Mouse (Mus musculus) midbrain, embryonic 15.5 days (tissue): ENCODE measurements around the gene Etl4. TPM values are rescaled to one million over a fixed set of nuclear protein-coding genes. Genes with fewer than 3 reads are reported as not detected.
"Not testable (repeated sequence)": the region's sequence is repeated elsewhere in the genome, so short reads cannot be mapped to it uniquely, and the experiment has no call there.

ENCODE experiments used
- ATAC-seq: fragments of 200-750 bp; cut with Nextera tagmentation; replicated peaks from 2 replicates; pipeline ENCODE4 v1.8.0; 2017; ENCODE audit warnings: moderate TSS enrichment
- H3K27ac ChIP-seq: fragments of 300-500 bp; sonication (generic); 2 replicates; pipeline ENCODE4 v1.5.1; 2015; ENCODE audit warnings: mild to moderate bottlenecking, inconsistent platforms
- H3K27me3 ChIP-seq: fragments of 300-500 bp; sonication (generic); replicated peaks from 2 replicates; pipeline ENCODE4 v1.6.1; 2015; ENCODE audit warnings: inconsistent platforms
- H3K36me3 ChIP-seq: fragments of 300-500 bp; sonication (generic); replicated peaks from 2 replicates; pipeline ENCODE4 v1.6.1; 2015; ENCODE audit warnings: inconsistent platforms
- H3K4me1 ChIP-seq: fragments of 300-500 bp; sonication (generic); 2 replicates; pipeline ENCODE4 v1.6.1; 2015; ENCODE audit warnings: inconsistent platforms
- H3K4me2 ChIP-seq: fragments of 300-500 bp; sonication (generic); 2 replicates; pipeline ENCODE4 v1.6.1; 2015; ENCODE audit warnings: inconsistent platforms, mild to moderate bottlenecking, moderate library complexity
- H3K4me3 ChIP-seq: fragments of 300-500 bp; sonication (generic); 2 replicates; pipeline ENCODE4 v1.5.1; 2015; ENCODE audit warnings: mild to moderate bottlenecking, inconsistent platforms
- H3K9ac ChIP-seq: fragments of 300-500 bp; sonication (generic); 2 replicates; pipeline ENCODE4 v1.6.1; 2015; ENCODE audit warnings: mild to moderate bottlenecking, inconsistent platforms
- H3K9me3 ChIP-seq: fragments of 300-500 bp; sonication (generic); 2 replicates; pipeline ENCODE4 v1.6.1; 2016; ENCODE audit warnings: inconsistent platforms
- WGBS: fragments of 180-500 bp; shearing (Covaris S2); methylation state at CpG from one replicate; pipeline ENCODE4 v1.1.7; 2015; ENCODE audit warnings: mixed read lengths; 5-methylcytosine and 5-hydroxymethylcytosine counted together
- polyA plus RNA-seq: library from polyadenylated mRNA; unstranded; fragments of >200 nt; fragmentation: Nextera tagmentation; extraction: Ambion mirVana; gene quantifications from 2 replicates; pipeline ENCODE4 v1.2.1, GENCODE M21; 2015

The Etl4 gene
- polyA plus RNA-seq, 1 experiment from 2014 or later, result 3.1 TPM

DNA sequence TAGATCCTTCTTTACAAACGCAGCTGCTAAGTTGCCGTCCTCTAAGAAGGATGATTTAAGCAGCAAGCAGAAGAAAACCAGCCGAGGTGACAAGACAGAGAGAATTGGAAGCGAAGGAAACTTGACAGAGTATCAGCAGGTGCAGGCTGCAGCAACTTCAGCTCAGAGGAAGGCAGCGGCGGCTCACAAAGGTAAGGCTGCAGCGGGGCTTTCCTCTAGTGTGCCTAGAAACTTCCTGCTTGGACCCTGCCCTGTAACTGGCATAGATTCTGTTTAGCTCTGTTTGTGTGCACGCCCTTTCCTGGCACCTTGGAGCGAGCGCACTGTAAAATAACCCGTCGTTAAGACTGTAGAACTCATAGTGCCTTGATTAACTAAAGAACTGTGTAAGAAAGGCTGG is 430.3 kb downstream of the Etl4 start:
- no peaks in the 10 kb centered on the region for H3K27me3 ChIP-seq
- no peaks in the 10 kb centered on the region for H3K36me3 ChIP-seq
- peak overlapping the region; percentile 25 for H3K4me3 ChIP-seq
- no peak overlapping the region for H3K27ac ChIP-seq
- no peaks in the 10 kb centered on the region for H3K9me3 ChIP-seq
- peak overlapping the region; percentile 45 for H3K4me2 ChIP-seq
- peaks cover 6% of the 10 kb centered on the region; the same call in 1 of the 2 replicates for H3K4me1 ChIP-seq
- WGBS, result 19% methylated on average over 12 of the region's 12 CpGs
- no peak; the same call in 1 of the 2 replicates for ATAC-seq
- no peak overlapping the region; the same call in 1 of the 2 replicates for H3K9ac ChIP-seq

DNA sequence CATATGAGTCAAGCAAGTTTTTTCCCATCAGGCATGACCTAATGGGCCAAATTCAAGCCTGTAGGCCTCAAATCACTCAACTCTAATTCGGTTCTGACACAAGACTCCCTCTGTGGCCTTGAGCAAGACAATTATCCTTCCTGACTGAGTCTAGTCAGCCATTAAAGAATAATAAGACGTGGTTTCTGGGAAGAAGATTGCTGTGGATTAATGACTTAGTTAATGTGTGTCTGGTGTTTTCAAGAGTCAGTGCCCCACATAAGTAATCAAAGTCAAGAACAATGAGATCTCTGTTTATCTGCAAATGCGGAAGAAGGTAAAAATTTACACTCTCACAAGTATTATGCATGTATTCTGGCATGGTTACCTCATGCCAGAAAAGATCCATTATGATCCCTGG is 437.3 kb downstream of the Etl4 start:
- H3K27ac ChIP-seq, result no peak overlapping the region
- no peak overlapping the region for H3K9ac ChIP-seq
- no peaks in the 10 kb centered on the region for H3K4me1 ChIP-seq
- no peak for ATAC-seq
- H3K9me3 ChIP-seq, result no peaks in the 10 kb centered on the region
- 74% methylated on average over 3 of the region's 3 CpGs for WGBS
- H3K4me3 ChIP-seq, result no peak overlapping the region
- no peaks in the 10 kb centered on the region for H3K36me3 ChIP-seq
- no peaks in the 10 kb centered on the region for H3K27me3 ChIP-seq
- H3K4me2 ChIP-seq, result no peak overlapping the region

DNA sequence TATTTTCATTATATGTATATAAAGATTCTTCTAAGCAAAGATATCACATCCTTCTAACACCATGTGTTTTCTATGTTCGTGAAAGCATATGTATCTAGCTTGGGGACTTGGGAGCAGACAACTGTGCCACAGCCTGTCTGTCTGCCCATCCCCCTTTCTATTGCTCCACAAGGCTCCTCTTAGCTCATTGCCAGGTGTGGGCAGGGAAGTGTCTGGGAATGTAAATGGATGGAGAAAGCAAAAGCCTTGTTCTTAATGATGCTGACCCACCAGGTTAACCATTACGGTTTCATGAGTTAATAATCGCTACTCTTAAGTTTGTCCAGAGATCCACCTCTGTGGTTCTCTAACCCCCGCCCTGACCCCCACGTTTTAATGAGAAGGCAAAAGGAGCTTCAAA is 439.7 kb downstream of the Etl4 start:
- H3K4me2 ChIP-seq, result no peak overlapping the region
- no peaks in the 10 kb centered on the region for H3K36me3 ChIP-seq
- no peak overlapping the region for H3K4me3 ChIP-seq
- no peak overlapping the region for H3K9ac ChIP-seq
- WGBS, result 89% methylated on average over 5 of the region's 5 CpGs
- no peaks in the 10 kb centered on the region for H3K9me3 ChIP-seq
- no peaks in the 10 kb centered on the region for H3K27me3 ChIP-seq
- ATAC-seq, result no peak
- no peaks in the 10 kb centered on the region for H3K4me1 ChIP-seq
- H3K27ac ChIP-seq, result no peak overlapping the region

DNA sequence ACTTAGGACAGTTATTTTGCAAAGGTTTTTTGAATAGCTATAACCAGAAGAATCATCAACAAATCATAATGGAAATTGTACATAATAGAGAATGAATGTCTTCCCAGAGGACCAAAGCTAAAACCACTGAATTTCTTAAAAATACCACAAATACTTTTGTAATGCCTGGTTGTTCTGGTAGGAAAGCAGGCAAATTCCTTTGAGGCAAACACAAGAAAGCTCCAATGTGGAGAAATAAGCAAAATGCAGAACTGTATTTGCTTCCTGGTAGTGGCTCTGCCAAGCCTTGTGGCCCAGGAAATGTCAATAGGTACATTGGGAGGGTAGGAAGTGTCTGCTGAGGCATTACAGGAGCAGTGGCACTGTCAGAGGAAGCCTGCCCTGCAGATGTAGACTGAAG is 443.2 kb downstream of the Etl4 start:
- Histone ChIP-seq H3K4me2 (no peak overlapping the region), H3K36me3 (no peaks in the 10 kb centered on the region), H3K9ac (no peak overlapping the region), H3K27ac (no peak overlapping the region), H3K4me3 (no peak overlapping the region), H3K9me3 (no peaks in the 10 kb centered on the region), H3K27me3 (no peaks in the 10 kb centered on the region), H3K4me1 (no peaks in the 10 kb centered on the region)
- no peak for ATAC-seq

DNA sequence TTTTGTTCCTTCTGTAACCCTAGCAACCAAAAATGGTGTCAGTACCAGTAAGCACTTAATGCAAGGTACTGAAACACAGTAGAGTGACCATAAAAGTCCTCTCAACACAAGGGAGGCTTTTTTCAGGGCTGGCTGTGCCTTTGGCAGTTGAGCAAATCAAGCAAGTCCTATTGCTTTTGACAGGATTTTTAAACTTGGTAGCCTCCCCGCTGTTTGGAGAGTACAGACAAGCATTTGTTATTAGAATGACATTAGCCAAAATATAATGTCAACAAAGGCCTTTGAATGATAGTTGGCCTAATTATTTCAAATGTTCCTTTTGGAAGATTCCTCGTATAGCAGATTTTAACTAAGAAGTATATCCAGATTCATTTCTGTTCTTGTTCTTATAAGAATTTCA is 467.4 kb downstream of the Etl4 start:
- ATAC-seq, result no peak
- no peaks in the 10 kb centered on the region for H3K27me3 ChIP-seq
- H3K27ac ChIP-seq, result no peak overlapping the region
- no peaks in the 10 kb centered on the region for H3K9me3 ChIP-seq
- WGBS, result 87% methylated on average over 2 of the region's 2 CpGs
- no peak overlapping the region for H3K4me3 ChIP-seq
- H3K36me3 ChIP-seq, result no peaks in the 10 kb centered on the region
- H3K4me2 ChIP-seq, result no peak overlapping the region
- H3K9ac ChIP-seq, result no peak overlapping the region
- H3K4me1 ChIP-seq, result no peaks in the 10 kb centered on the region

DNA sequence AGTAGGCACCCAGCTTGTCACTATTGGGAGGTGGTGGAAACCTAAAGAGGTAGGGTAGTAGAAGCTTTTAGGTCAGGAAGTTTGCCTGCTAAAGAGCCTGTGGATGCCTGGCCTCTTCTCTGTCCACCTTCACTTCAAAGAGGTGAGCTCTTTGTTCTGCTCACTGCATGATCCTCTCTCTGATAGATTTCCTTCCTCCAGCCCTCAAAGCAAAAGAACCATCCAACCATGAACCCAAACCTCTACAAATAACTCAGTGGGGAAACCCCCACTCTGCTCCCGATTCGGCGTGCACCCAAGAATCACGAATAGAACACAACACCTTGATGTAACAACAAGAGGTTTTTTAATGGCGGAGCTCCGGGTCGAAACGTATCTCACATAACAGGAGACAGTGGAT is 471.3 kb downstream of the Etl4 start:
- not testable (repeated sequence) for H3K9me3 ChIP-seq, H3K36me3 ChIP-seq, H3K27ac ChIP-seq, H3K9ac ChIP-seq, ATAC-seq, H3K4me3 ChIP-seq, H3K4me2 ChIP-seq, H3K27me3 ChIP-seq, H3K4me1 ChIP-seq
- WGBS, result 84% methylated on average over 4 of the region's 8 CpGs

DNA sequence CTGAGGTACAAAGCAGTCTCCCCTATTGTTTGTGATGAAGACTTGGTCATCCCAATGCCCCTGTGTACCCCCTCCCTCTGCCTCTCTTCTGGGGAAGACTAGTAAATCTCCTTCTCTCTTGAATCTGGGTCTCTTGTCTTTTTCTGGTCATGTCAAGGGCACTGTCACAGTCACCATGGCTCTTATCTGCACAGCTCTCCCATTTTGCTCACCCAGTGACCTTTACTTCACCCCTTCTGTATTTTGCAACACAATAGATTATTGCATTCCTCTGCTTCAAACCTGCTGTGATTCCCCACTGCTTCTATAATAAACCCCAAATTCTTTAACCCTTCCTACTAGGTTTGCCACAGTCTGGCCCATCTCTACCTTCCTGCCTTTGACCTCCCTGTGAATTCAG is 484.5 kb downstream of the Etl4 start:
- H3K36me3 ChIP-seq, result no peaks in the 10 kb centered on the region
- H3K4me3 ChIP-seq, result no peak overlapping the region
- no peak for ATAC-seq
- H3K9ac ChIP-seq, result no peak overlapping the region
- no peaks in the 10 kb centered on the region for H3K27me3 ChIP-seq
- H3K4me1 ChIP-seq, result no peaks in the 10 kb centered on the region
- no peak overlapping the region for H3K4me2 ChIP-seq
- H3K9me3 ChIP-seq, result no peaks in the 10 kb centered on the region
- H3K27ac ChIP-seq, result no peak overlapping the region

DNA sequence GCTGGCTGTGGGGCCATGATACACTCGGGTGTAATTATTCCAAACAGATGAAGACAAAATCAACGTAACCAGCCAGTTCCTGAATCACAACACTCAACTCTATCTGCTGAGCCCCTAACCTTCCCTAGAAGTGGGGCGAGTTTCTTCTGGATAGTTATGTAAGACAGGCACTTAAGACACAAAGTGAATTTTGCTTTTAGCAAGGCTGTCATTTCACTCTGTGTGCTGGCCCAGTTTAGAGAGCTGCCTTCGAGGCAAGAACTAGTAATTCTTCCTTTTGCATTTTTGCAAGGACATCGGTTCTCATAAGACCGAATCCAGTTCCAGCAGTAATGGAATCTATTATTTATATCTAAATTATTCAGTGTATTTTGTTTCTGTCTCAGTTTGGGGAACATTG is 487.4 kb downstream of the Etl4 start:
- Histone ChIP-seq H3K27ac (no peak overlapping the region), H3K9ac (no peak overlapping the region), H3K9me3 (no peaks in the 10 kb centered on the region), H3K4me1 (no peaks in the 10 kb centered on the region), H3K4me2 (no peak overlapping the region), H3K27me3 (no peaks in the 10 kb centered on the region), H3K4me3 (no peak overlapping the region), H3K36me3 (no peaks in the 10 kb centered on the region)
- no peak for ATAC-seq
- 89% methylated on average over 6 of the region's 6 CpGs for WGBS

DNA sequence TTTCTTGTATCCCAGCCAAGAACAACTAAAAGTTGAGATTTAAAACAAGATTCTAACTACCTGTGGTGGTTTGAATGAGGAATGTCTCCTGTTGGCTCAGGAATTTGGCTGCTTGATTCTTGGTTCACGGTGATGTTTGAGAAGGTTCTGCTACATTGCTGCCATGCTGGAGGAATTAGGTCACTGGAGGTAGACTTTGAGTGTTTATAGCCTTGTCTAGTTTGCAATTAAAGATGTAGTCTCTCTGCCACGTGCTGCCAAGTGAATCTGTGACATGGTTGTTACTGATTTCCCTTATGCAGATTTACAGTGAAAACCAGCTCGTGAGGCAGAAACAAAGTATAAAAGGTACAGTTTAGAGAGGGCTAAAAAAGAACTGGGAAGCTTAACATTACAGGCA is 491.0 kb downstream of the Etl4 start:
- H3K4me1 ChIP-seq, result no peaks in the 10 kb centered on the region
- H3K36me3 ChIP-seq, result no peaks in the 10 kb centered on the region
- H3K4me3 ChIP-seq, result no peak overlapping the region
- no peak overlapping the region for H3K9ac ChIP-seq
- no peak for ATAC-seq
- no peaks in the 10 kb centered on the region for H3K9me3 ChIP-seq
- no peak overlapping the region for H3K27ac ChIP-seq
- no peak overlapping the region for H3K4me2 ChIP-seq
- WGBS, result 72% methylated on average over 3 of the region's 3 CpGs
- H3K27me3 ChIP-seq, result no peaks in the 10 kb centered on the region

DNA sequence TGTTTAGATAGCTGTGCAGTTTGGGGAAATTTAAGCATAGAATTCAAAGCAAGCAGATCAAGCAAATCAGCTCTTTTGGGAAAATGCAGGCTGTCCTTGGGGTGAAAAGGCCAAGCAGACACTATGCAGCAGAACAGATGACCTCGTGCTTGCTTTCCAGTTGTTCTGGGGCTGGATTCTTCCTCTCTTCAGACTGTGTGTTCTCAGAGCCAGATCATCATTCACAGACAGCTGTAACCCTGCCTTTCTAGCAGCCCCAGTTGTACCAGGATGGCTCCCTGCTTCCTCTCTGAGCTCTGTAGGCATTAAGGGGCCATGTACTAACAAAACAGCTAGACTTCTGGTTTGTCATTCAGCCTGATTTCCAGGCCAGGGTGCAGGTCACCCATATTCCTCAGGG is 494.8 kb downstream of the Etl4 start:
- no peaks in the 10 kb centered on the region for H3K36me3 ChIP-seq
- no peak overlapping the region for H3K4me2 ChIP-seq
- 54% methylated on average over 1 of the region's 1 CpGs for WGBS
- ATAC-seq, result no peak
- no peaks in the 10 kb centered on the region for H3K9me3 ChIP-seq
- H3K4me1 ChIP-seq, result no peaks in the 10 kb centered on the region
- no peak overlapping the region for H3K4me3 ChIP-seq
- no peak overlapping the region for H3K27ac ChIP-seq
- H3K9ac ChIP-seq, result no peak overlapping the region
- no peaks in the 10 kb centered on the region for H3K27me3 ChIP-seq

DNA sequence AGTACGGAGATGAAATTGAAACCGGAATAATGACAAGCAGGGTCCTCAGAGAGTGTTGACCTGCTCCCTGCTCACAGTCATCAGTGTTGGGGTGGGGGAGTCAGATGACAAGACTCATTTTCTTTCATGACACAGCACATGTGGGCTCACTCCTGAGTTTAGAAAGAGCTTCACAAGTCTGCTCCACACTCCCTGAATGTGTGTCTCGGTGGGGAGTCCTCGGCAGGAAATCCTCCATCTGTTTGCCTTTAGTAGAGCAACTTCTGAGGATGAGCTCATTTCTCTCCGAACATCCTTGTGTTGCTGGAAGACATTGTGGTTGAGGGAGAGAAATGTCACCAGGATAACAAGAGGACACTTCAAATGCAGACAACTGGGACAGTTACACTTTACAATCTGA is 497.5 kb downstream of the Etl4 start:
- ATAC-seq, result no peak

DNA sequence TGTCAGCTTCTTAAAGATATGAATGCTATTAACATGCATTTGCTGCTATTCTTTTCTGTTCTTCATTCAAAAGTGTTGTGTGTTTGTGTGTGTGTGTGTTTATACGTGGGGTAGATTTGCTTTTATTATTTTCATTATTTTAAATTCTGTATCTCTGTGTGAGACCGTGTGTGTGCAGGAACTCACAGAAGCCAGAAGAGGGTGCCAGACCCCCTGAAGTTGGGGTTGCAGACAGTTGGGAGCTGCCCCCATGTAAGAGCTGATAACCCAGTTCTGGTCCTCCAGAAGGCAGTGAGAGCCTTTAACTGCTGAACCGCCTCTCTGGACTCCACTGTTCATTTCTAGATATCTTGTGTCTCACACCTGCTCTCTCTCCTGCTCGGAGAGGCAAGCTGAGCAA is 505.3 kb downstream of the Etl4 start:
- no peaks in the 10 kb centered on the region for H3K27me3 ChIP-seq
- no peak overlapping the region for H3K4me3 ChIP-seq
- no peak overlapping the region for H3K9ac ChIP-seq
- no peak overlapping the region for H3K27ac ChIP-seq
- no peaks in the 10 kb centered on the region for H3K36me3 ChIP-seq
- no peak overlapping the region for H3K4me2 ChIP-seq
- ATAC-seq, result no peak
- 84% methylated on average over 4 of the region's 4 CpGs for WGBS
- H3K9me3 ChIP-seq, result no peaks in the 10 kb centered on the region
- peaks cover 4% of the 10 kb centered on the region; the same call in 1 of the 2 replicates for H3K4me1 ChIP-seq

More for the DNA sequence above, 497.5 kb downstream of the Etl4 start:
- no peak overlapping the region for H3K4me3 ChIP-seq
- H3K4me1 ChIP-seq, result no peaks in the 10 kb centered on the region
- H3K4me2 ChIP-seq, result no peak overlapping the region
- H3K9me3 ChIP-seq, result no peaks in the 10 kb centered on the region
- no peaks in the 10 kb centered on the region for H3K36me3 ChIP-seq
- H3K27ac ChIP-seq, result no peak overlapping the region
- no peak overlapping the region for H3K9ac ChIP-seq
- 65% methylated on average over 5 of the region's 5 CpGs for WGBS
- no peaks in the 10 kb centered on the region for H3K27me3 ChIP-seq

DNA sequence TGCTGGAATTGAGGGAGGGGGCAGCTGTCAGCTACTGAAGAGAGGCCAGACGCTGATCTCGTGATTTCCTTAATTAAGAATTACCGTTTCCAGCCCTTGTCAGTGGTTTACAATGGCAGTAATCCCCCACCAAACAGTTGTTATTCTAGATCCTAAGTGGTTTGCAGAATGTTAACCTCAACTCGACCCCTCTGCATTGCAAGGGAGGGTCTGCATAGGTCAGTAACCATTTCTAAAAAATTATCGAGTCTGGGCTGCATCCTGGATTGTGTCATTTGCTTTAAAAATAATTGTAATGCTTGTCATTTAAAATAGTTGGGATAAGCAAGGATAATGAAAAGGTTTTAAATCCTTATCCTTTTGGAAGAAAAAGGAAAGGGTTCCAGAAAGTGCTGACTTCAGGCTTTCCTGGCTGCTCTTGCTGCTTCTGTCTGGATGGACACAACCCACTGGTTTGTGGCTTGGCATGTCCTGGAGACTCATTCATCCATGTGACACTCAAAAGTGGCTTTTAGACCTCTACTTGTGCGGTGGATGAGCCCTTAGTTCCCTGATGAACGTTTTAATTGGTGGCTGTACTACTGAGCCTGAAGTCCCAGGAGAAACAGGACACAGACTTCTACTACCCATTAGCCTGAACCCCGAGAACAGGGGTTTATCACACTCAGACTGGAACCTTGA is 507.5 kb downstream of the Etl4 start:
- no peak overlapping the region for H3K27ac ChIP-seq
- H3K9me3 ChIP-seq, result no peaks in the 10 kb centered on the region
- 16% methylated on average over 8 of the region's 8 CpGs for WGBS
- H3K4me3 ChIP-seq, result no peak overlapping the region
- ATAC-seq, result no peak
- no peaks in the 10 kb centered on the region for H3K27me3 ChIP-seq
- no peak overlapping the region for H3K4me2 ChIP-seq
- peaks cover 4% of the 10 kb centered on the region; the same call in 1 of the 2 replicates for H3K4me1 ChIP-seq
- no peak overlapping the region for H3K9ac ChIP-seq
- no peaks in the 10 kb centered on the region for H3K36me3 ChIP-seq
